Comparison of ENCODE assay signal across 18 mouse cellular contexts in genomic region chr10:116674348-116674747, GRCm38 (mm10).
DNase-seq lines count a peak whose midpoint lies in the region; ATAC-seq lines count a peak whose summit lies in the region.
"Had no signal": no experiment of that assay in that cellular context is flagged by ENCODE, and none has a peak within 500 bp of the region (broad histone marks: within the 10 kb centered on the region; RNA-seq: fewer than 3 reads in every experiment).

No protein-coding gene starts in this region.

- peak; percentile 67 for ATAC-seq in CD4-positive, CD25-positive, alpha-beta regulatory T cell, adult 4 months
- ATAC-seq in hindbrain, embryonic 14.5 days (ENCODE audit: low FRiP score) = no peak
- ATAC-seq: intestine, embryonic 15.5 days had no signal

- H3K36me3 ChIP-seq in limb, embryonic 10.5 days = no peaks in the 10 kb centered on the region
- H3K36me3 ChIP-seq in hindbrain, embryonic 14.5 days (replicated peaks; ENCODE audit: control insufficient read depth, insufficient read depth) = no peaks in the 10 kb centered on the region
- no peaks in the 10 kb centered on the region for H3K36me3 ChIP-seq in hindbrain, embryonic 10.5 days
- H3K36me3 ChIP-seq: embryonic facial prominence, embryonic 12.5 days; intestine, embryonic 15.5 days; liver, embryonic 15.5 days; neural tube, embryonic 13.5 days had no signal

- no peak overlapping the region for H3K9ac ChIP-seq in hindbrain, embryonic 14.5 days
- H3K9ac ChIP-seq: embryonic facial prominence, embryonic 12.5 days; intestine, embryonic 15.5 days; liver, embryonic 15.5 days; neural tube, embryonic 13.5 days had no signal

- no peak overlapping the region for H3K4me2 ChIP-seq in hindbrain, embryonic 14.5 days (replicated peaks)
- H3K4me2 ChIP-seq: embryonic facial prominence, embryonic 12.5 days; intestine, embryonic 15.5 days; liver, embryonic 15.5 days; neural tube, embryonic 13.5 days had no signal

- peaks cover 20% of the 10 kb centered on the region for H3K4me1 ChIP-seq in limb, embryonic 10.5 days
- no peaks in the 10 kb centered on the region for H3K4me1 ChIP-seq in hindbrain, embryonic 14.5 days (replicated peaks; ENCODE audit: control insufficient read depth, insufficient read depth, low read length)
- H3K4me1 ChIP-seq in hindbrain, embryonic 10.5 days (replicated peaks) = no peaks in the 10 kb centered on the region
- H3K4me1 ChIP-seq: intestine, embryonic 15.5 days; liver, embryonic 15.5 days; neural tube, embryonic 13.5 days had no signal

- peak overlapping the region; percentile 73 for H3K27ac ChIP-seq in limb, embryonic 10.5 days
- no peak overlapping the region for H3K27ac ChIP-seq in hindbrain, embryonic 14.5 days
- H3K27ac ChIP-seq in hindbrain, embryonic 10.5 days = no peak overlapping the region
- H3K27ac ChIP-seq: intestine, embryonic 15.5 days; liver, embryonic 15.5 days; neural tube, embryonic 13.5 days had no signal

- no peak overlapping the region for H3K4me3 ChIP-seq in limb, embryonic 10.5 days
- H3K4me3 ChIP-seq in hindbrain, embryonic 14.5 days (replicated peaks; ENCODE audit: low read length) = no peak overlapping the region
- no peak overlapping the region for H3K4me3 ChIP-seq in hindbrain, embryonic 10.5 days
- H3K4me3 ChIP-seq: embryonic facial prominence, embryonic 12.5 days; intestine, embryonic 15.5 days; liver, embryonic 15.5 days; neural tube, embryonic 13.5 days had no signal

- H3K27me3 ChIP-seq in limb, embryonic 10.5 days (ENCODE audit: low read depth, poor library complexity, severe bottlenecking) = no peaks in the 10 kb centered on the region
- H3K27me3 ChIP-seq in hindbrain, embryonic 14.5 days (ENCODE audit: control insufficient read depth, insufficient read depth, low read length) = no peaks in the 10 kb centered on the region
- H3K27me3 ChIP-seq in hindbrain, embryonic 10.5 days (ENCODE audit: insufficient read depth, poor library complexity, severe bottlenecking) = no peaks in the 10 kb centered on the region
- H3K27me3 ChIP-seq: embryonic facial prominence, embryonic 12.5 days; intestine, embryonic 15.5 days; liver, embryonic 15.5 days; neural tube, embryonic 13.5 days had no signal

- 83% methylated on average over 2 of the region's 2 CpGs for WGBS in limb, embryonic 10.5 days
- WGBS in hindbrain, embryonic 14.5 days = 82% methylated on average over 2 of the region's 2 CpGs
- 77% methylated on average over 2 of the region's 2 CpGs for WGBS in hindbrain, embryonic 10.5 days

- peak; percentile 68 for DNase-seq in 3T3-L1 (ENCODE audit: low read depth, low spot score)
- DNase-seq in T-cell, adult 2 months (ENCODE audit: low spot score) = peak; percentile 17
- no peak for DNase-seq in limb, embryonic 10.5 days (ENCODE audit: low spot score)
- no peak for DNase-seq in embryo, embryonic 9.5 days (ENCODE audit: extremely low spot score)
- no peak for DNase-seq in hindbrain, embryonic 14.5 days (ENCODE audit: low spot score)
- DNase-seq in hindbrain, embryonic 10.5 days (ENCODE audit: low spot score) = no peak
- DNase-seq: adrenal gland, postnatal 14 days; cerebellum, postnatal 10 days; heart, postnatal 36 days; kidney, postnatal 14 days; lung, postnatal 4 days; retina, postnatal 1 day; thymus, postnatal 36 days had no signal

- no peaks in the 10 kb centered on the region for H3K9me3 ChIP-seq in limb, embryonic 10.5 days (replicated peaks)
- H3K9me3 ChIP-seq in hindbrain, embryonic 14.5 days (ENCODE audit: control insufficient read depth, low read length) = no peaks in the 10 kb centered on the region
- no peaks in the 10 kb centered on the region for H3K9me3 ChIP-seq in hindbrain, embryonic 10.5 days
- H3K9me3 ChIP-seq: embryonic facial prominence, embryonic 12.5 days; intestine, embryonic 15.5 days; liver, embryonic 15.5 days; neural tube, embryonic 13.5 days had no signal

Comparison
In these comparisons a context has a peak if more than half of its experiments do, and no peak if none do; other contexts are left out.
1. DNase-seq: peak in 3T3-L1 (single experiment) and T-cell, adult 2 months (single experiment); none in limb, embryonic 10.5 days (single experiment), embryo, embryonic 9.5 days (single experiment), hindbrain, embryonic 14.5 days (single experiment) and hindbrain, embryonic 10.5 days (single experiment).